Mouse (Mus musculus): ENCODE results near the gene Sfxn2. TPM values are rescaled to one million over a fixed set of nuclear protein-coding genes. Genes with fewer than 3 reads are reported as not detected.
"Not testable (repeated sequence)": the region's sequence is repeated elsewhere in the genome, so short reads cannot be mapped to it uniquely, and the experiment has no call there.

Sfxn2 gene
- polyA plus RNA-seq, 1 experiment from 2014 or later: 8.9 TPM

GRCm38 (mm10) chr19:46548110-46548509, 25.1 kb upstream of the Sfxn2 start:
- 77% methylated on average over 10 of the region's 10 CpGs for WGBS
- Histone ChIP-seq H3K27me3 (replicated peaks) (no peaks in the 10 kb centered on the region), H3K9me3 (replicated peaks) (no peaks in the 10 kb centered on the region), H3K36me3 (peaks cover 33% of the 10 kb centered on the region), H3K27ac (ENCODE audit: poor library complexity, severe bottlenecking) (no peak overlapping the region), H3K4me3 (no peak overlapping the region), H3K4me2 (no peak overlapping the region), H3K4me1 (replicated peaks) (no peaks in the 10 kb centered on the region), H3K9ac (no peak overlapping the region)
- no peak for ATAC-seq (ENCODE audit: insufficient number of reproducible peaks, low FRiP score)

- Histone ChIP-seq H3K27me3 (replicated peaks) (no peaks in the 10 kb centered on the region), H3K27ac (ENCODE audit: poor library complexity, severe bottlenecking) (no peak overlapping the region), H3K4me3 (no peak overlapping the region), H3K4me2 (no peak overlapping the region), H3K36me3 (peaks cover 33% of the 10 kb centered on the region), H3K9me3 (replicated peaks) (no peaks in the 10 kb centered on the region), H3K4me1 (replicated peaks) (peaks cover 7% of the 10 kb centered on the region), H3K9ac (no peak overlapping the region)
- ATAC-seq (ENCODE audit: insufficient number of reproducible peaks, low FRiP score): no peak
- 90% methylated on average over 4 of the region's 4 CpGs for WGBS
These were observed 22.8 kb upstream of the Sfxn2 start for GRCm38 (mm10) chr19:46550385-46550784.

GRCm38 (mm10) chr19:46552496-46552895, 20.7 kb upstream of the Sfxn2 start:
- H3K4me2 ChIP-seq: no peak overlapping the region
- H3K9me3 ChIP-seq (replicated peaks): no peaks in the 10 kb centered on the region
- no peaks in the 10 kb centered on the region for H3K27me3 ChIP-seq (replicated peaks)
- peaks cover 41% of the 10 kb centered on the region for H3K36me3 ChIP-seq
- H3K4me1 ChIP-seq (replicated peaks): peaks cover 7% of the 10 kb centered on the region
- H3K9ac ChIP-seq: no peak overlapping the region
- no peak overlapping the region for H3K4me3 ChIP-seq
- ATAC-seq (ENCODE audit: insufficient number of reproducible peaks, low FRiP score): no peak
- WGBS: 85% methylated on average over 4 of the region's 4 CpGs
- H3K27ac ChIP-seq (ENCODE audit: poor library complexity, severe bottlenecking): no peak overlapping the region

GRCm38 (mm10) chr19:46553541-46553955, 19.6 kb upstream of the Sfxn2 start:
- peak; percentile 57; the same call in 1 of the 2 replicates for ATAC-seq (ENCODE audit: insufficient number of reproducible peaks, low FRiP score)
- H3K27me3 ChIP-seq (replicated peaks): no peaks in the 10 kb centered on the region
- peaks cover 7% of the 10 kb centered on the region for H3K4me1 ChIP-seq (replicated peaks)
- no peak overlapping the region for H3K9ac ChIP-seq
- no peak overlapping the region for H3K4me2 ChIP-seq
- H3K9me3 ChIP-seq (replicated peaks): no peaks in the 10 kb centered on the region
- H3K27ac ChIP-seq (ENCODE audit: poor library complexity, severe bottlenecking): no peak overlapping the region
- no peak overlapping the region for H3K4me3 ChIP-seq
- WGBS: 30% methylated on average over 11 of the region's 11 CpGs
- peaks cover 41% of the 10 kb centered on the region for H3K36me3 ChIP-seq

GRCm38 (mm10) chr19:46558009-46558408, 15.2 kb upstream of the Sfxn2 start:
- Histone ChIP-seq H3K4me3 (no peak overlapping the region), H3K9me3 (replicated peaks) (no peaks in the 10 kb centered on the region), H3K27me3 (replicated peaks) (no peaks in the 10 kb centered on the region), H3K36me3 (peaks cover 19% of the 10 kb centered on the region), H3K4me2 (no peak overlapping the region), H3K4me1 (replicated peaks) (peaks cover 15% of the 10 kb centered on the region), H3K27ac (ENCODE audit: poor library complexity, severe bottlenecking) (no peak overlapping the region), H3K9ac (no peak overlapping the region)
- no peak for ATAC-seq (ENCODE audit: insufficient number of reproducible peaks, low FRiP score)
- WGBS: 68% methylated on average over 8 of the region's 8 CpGs

- WGBS: 69% methylated on average over 12 of the region's 12 CpGs
- Histone ChIP-seq H3K4me1 (replicated peaks) (peaks cover 15% of the 10 kb centered on the region), H3K9me3 (replicated peaks) (no peaks in the 10 kb centered on the region), H3K4me3 (no peak overlapping the region), H3K9ac (no peak overlapping the region), H3K4me2 (no peak overlapping the region), H3K27ac (ENCODE audit: poor library complexity, severe bottlenecking) (no peak overlapping the region), H3K36me3 (peaks cover 19% of the 10 kb centered on the region), H3K27me3 (replicated peaks) (no peaks in the 10 kb centered on the region)
- ATAC-seq (ENCODE audit: insufficient number of reproducible peaks, low FRiP score): no peak
These were observed 14.5 kb upstream of the Sfxn2 start for GRCm38 (mm10) chr19:46558631-46559030.

GRCm38 (mm10) chr19:46562132-46562531, 11.0 kb upstream of the Sfxn2 start:
- Histone ChIP-seq H3K9me3 (replicated peaks) (no peaks in the 10 kb centered on the region), H3K27ac (ENCODE audit: poor library complexity, severe bottlenecking) (peak overlapping the region; percentile 59; the same call in 1 of the 2 replicates), H3K9ac (no peak overlapping the region), H3K36me3 (peaks cover 12% of the 10 kb centered on the region), H3K4me3 (no peak overlapping the region), H3K4me2 (no peak overlapping the region), H3K4me1 (replicated peaks) (peaks cover 13% of the 10 kb centered on the region), H3K27me3 (replicated peaks) (no peaks in the 10 kb centered on the region)
- no peak for ATAC-seq (ENCODE audit: insufficient number of reproducible peaks, low FRiP score)
- WGBS: 38% methylated on average over 1 of the region's 1 CpGs

- H3K4me2 ChIP-seq: peak overlapping the region; percentile 30
- ATAC-seq (ENCODE audit: insufficient number of reproducible peaks, low FRiP score): no peak
- H3K27me3 ChIP-seq (replicated peaks): no peaks in the 10 kb centered on the region
- H3K27ac ChIP-seq (ENCODE audit: poor library complexity, severe bottlenecking): peak overlapping the region; percentile 59
- H3K9ac ChIP-seq: no peak overlapping the region
- H3K9me3 ChIP-seq (replicated peaks): 0 out of 2 replicates have a peak, but pooled peaks cover 3% of the 10 kb centered on the region
- H3K4me3 ChIP-seq: no peak overlapping the region
- peaks cover 13% of the 10 kb centered on the region for H3K4me1 ChIP-seq (replicated peaks)
- 63% methylated on average over 14 of the region's 14 CpGs for WGBS
- H3K36me3 ChIP-seq: peaks cover 10% of the 10 kb centered on the region
These were observed 10.3 kb upstream of the Sfxn2 start for GRCm38 (mm10) chr19:46562581-46563515.

- 57% methylated on average over 4 of the region's 4 CpGs for WGBS
- ATAC-seq (ENCODE audit: insufficient number of reproducible peaks, low FRiP score): no peak
These were observed 9.6 kb upstream of the Sfxn2 start for GRCm38 (mm10) chr19:46563603-46564002.

GRCm38 (mm10) chr19:46564043-46564462, 9.1 kb upstream of the Sfxn2 start:
- Histone ChIP-seq H3K36me3 (peaks cover 10% of the 10 kb centered on the region), H3K9me3 (replicated peaks) (0 out of 2 replicates have a peak, but pooled peaks cover 3% of the 10 kb centered on the region), H3K4me2 (no peak overlapping the region), H3K4me1 (replicated peaks) (peaks cover 13% of the 10 kb centered on the region), H3K9ac (no peak overlapping the region), H3K27ac (ENCODE audit: poor library complexity, severe bottlenecking) (peak overlapping the region; percentile 54; the same call in 1 of the 2 replicates), H3K4me3 (no peak overlapping the region), H3K27me3 (replicated peaks) (no peaks in the 10 kb centered on the region)
- ATAC-seq (ENCODE audit: insufficient number of reproducible peaks, low FRiP score): no peak
- WGBS: 78% methylated on average over 14 of the region's 14 CpGs

More at GRCm38 (mm10) chr19:46563603-46564002, 9.6 kb upstream of the Sfxn2 start:
- Histone ChIP-seq H3K9ac (no peak overlapping the region), H3K4me2 (no peak overlapping the region), H3K27ac (ENCODE audit: poor library complexity, severe bottlenecking) (peak overlapping the region; percentile 54; the same call in 1 of the 2 replicates), H3K4me3 (no peak overlapping the region), H3K36me3 (peaks cover 10% of the 10 kb centered on the region), H3K4me1 (replicated peaks) (peaks cover 13% of the 10 kb centered on the region), H3K9me3 (replicated peaks) (0 out of 2 replicates have a peak, but pooled peaks cover 3% of the 10 kb centered on the region), H3K27me3 (replicated peaks) (no peaks in the 10 kb centered on the region)

- not testable (repeated sequence) for H3K9ac ChIP-seq
- peak overlapping the region; percentile 87; the same call in 1 of the 2 replicates for H3K4me3 ChIP-seq
- H3K4me2 ChIP-seq: peak overlapping the region; percentile 96
These were observed 1.8 kb upstream of the Sfxn2 start for GRCm38 (mm10) chr19:46571211-46571877.

More at GRCm38 (mm10) chr19:46571211-46571877, 1.8 kb upstream of the Sfxn2 start:
- not testable (repeated sequence) for ATAC-seq (ENCODE audit: insufficient number of reproducible peaks, low FRiP score); H3K9me3 ChIP-seq (replicated peaks); H3K27ac ChIP-seq (ENCODE audit: poor library complexity, severe bottlenecking); H3K27me3 ChIP-seq (replicated peaks); H3K36me3 ChIP-seq
- WGBS: 84% methylated on average over 3 of the region's 3 CpGs
- H3K4me1 ChIP-seq (replicated peaks): peaks cover 16% of the 10 kb centered on the region

Data from heart, embryonic 12.5 days (tissue).